Mouse (Mus musculus): ENCODE data around the gene Gm28048.

Gm28048 gene

GRCm38 (mm10) chr11:22831916-22832315, 150.0 kb downstream of the Gm28048 start:
- DNase-seq: peak; percentile 53

GRCm38 (mm10) chr11:22830684-22831083, 151.2 kb downstream of the Gm28048 start:
- no peak for DNase-seq

- no peak for DNase-seq
These were observed 151.7 kb downstream of the Gm28048 start for GRCm38 (mm10) chr11:22830179-22830611.

- no peak for DNase-seq
These were observed 152.8 kb downstream of the Gm28048 start for GRCm38 (mm10) chr11:22828988-22829632.

GRCm38 (mm10) chr11:22827514-22828080, 154.3 kb downstream of the Gm28048 start:
- DNase-seq: no peak

- DNase-seq: no peak
These were observed 155.2 kb downstream of the Gm28048 start for GRCm38 (mm10) chr11:22826665-22827064.

GRCm38 (mm10) chr11:22826051-22826450, 155.8 kb downstream of the Gm28048 start:
- no peak for DNase-seq

GRCm38 (mm10) chr11:22825548-22825947, 156.3 kb downstream of the Gm28048 start:
- no peak for DNase-seq

GRCm38 (mm10) chr11:22824049-22824705, 157.7 kb downstream of the Gm28048 start:
- peak; percentile 95 for DNase-seq

- no peak for DNase-seq
These were observed 160.6 kb downstream of the Gm28048 start for GRCm38 (mm10) chr11:22821243-22821642.

GRCm38 (mm10) chr11:22818371-22818770, 163.5 kb downstream of the Gm28048 start:
- DNase-seq: peak; percentile 91

GRCm38 (mm10) chr11:22815877-22816276, 166.0 kb downstream of the Gm28048 start:
- DNase-seq: no peak

- DNase-seq: no peak
These were observed 166.7 kb downstream of the Gm28048 start for GRCm38 (mm10) chr11:22815143-22815542.

GRCm38 (mm10) chr11:22813921-22814704, 167.8 kb downstream of the Gm28048 start:
- DNase-seq: peak; percentile 92

GRCm38 (mm10) chr11:22813427-22813826, 168.5 kb downstream of the Gm28048 start:
- DNase-seq: no peak

- no peak for DNase-seq
These were observed 170.5 kb downstream of the Gm28048 start for GRCm38 (mm10) chr11:22811413-22811812.

GRCm38 (mm10) chr11:22809465-22810096, 172.3 kb downstream of the Gm28048 start:
- DNase-seq: no peak

GRCm38 (mm10) chr11:22808040-22808439, 173.8 kb downstream of the Gm28048 start:
- no peak for DNase-seq

GRCm38 (mm10) chr11:22805171-22805570, 176.7 kb downstream of the Gm28048 start:
- no peak for DNase-seq

GRCm38 (mm10) chr11:22799987-22800424, 181.9 kb downstream of the Gm28048 start:
- no peak for DNase-seq

- no peak for DNase-seq
These were observed 183.0 kb downstream of the Gm28048 start for GRCm38 (mm10) chr11:22798916-22799315.

GRCm38 (mm10) chr11:22794734-22795133, 187.2 kb downstream of the Gm28048 start:
- DNase-seq: peak; percentile 27

- no peak for DNase-seq
These were observed 188.0 kb downstream of the Gm28048 start for GRCm38 (mm10) chr11:22793881-22794203.
